Mouse (Mus musculus): ENCODE measurements around the gene Lysmd4.

Lysmd4 gene

DNA sequence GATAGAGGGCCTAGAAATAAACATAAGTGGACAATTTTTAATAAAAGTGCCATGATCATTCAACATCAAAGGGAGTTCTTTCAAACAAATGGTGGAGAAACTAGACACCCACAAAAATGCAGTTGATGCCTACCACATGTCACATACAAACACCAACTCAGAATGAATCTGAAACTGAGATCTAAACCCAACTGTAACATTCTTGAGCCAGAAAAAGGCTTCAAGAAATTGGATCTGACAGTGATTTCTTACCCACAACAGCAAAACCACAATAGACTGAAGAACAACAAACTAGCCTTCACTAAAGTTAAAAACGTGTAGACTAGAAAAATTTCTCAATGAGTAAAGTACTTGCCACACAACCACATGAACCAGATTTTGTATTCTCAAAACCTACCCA lies 98.0 kb downstream of the Lysmd4 start:
- DNase-seq (ENCODE audit: extremely low read depth, low read depth) = no peak

DNA sequence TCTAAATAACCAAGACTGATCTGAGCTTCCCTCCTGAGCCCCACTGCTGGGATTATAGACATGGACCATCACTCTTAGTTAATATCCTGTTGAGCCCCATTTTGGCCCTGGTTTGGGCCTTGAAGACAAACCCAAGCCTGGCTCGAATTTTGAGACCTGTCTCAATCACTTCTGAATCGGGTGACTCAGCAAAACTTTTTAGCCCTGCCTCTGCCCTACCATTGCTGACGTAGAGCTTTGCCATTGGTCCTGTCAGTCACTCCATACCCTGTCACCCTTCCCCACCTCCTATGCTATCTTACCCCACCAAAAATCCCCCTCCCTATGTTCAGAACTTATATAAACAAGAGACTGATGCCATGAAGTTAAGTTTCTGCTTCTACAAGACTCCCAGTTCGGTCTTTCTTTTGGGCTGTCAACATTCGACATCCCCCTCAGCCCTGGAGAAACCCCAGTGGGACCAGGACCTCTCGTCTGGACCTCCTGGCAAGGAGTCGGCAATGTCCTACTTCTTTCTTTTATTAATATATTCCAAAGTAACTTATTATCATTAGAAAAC lies 119.8 kb downstream of the Lysmd4 start:
- DNase-seq (ENCODE audit: extremely low read depth, low read depth) = no peak

DNA sequence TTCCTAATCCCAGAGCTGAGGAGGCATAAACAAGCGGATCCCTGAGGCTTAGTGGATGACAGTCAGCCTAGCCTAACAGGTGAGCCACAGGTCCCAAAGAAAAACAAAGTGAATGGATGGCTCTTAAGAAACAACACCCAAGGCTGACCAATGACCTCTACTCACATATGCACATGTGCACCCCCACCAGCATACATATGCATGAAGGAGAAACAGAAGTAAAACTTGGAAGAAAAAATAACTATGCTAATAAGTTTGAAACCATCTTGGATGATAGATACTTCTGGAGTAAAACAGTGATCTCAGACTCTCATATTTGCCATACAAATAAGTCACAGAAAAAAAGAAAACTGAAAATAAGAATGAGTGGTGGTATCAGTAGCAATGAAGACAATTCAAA lies 122.1 kb downstream of the Lysmd4 start:
- no peak for DNase-seq (ENCODE audit: extremely low read depth, low read depth)

DNA sequence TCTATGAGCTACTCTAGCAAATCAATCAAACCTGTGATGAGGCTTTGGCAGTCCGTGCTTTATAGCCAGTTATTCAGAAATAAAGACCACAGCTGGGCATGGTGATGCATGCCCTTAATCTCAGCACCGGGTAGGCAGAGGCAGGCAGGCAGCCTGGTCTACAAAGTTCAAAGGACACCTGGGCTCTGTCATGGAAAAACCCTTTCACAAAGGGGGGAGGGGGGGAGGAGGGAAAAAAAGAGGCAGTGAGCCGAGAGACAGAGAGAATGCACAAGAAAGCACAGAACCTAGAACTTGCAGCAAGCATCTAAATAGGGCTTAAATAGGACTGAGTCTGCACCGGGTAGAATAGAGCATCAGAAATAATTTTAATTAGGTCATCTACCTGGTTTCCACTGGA lies 130.6 kb downstream of the Lysmd4 start:
- DNase-seq (ENCODE audit: extremely low read depth, low read depth) = no peak

DNA sequence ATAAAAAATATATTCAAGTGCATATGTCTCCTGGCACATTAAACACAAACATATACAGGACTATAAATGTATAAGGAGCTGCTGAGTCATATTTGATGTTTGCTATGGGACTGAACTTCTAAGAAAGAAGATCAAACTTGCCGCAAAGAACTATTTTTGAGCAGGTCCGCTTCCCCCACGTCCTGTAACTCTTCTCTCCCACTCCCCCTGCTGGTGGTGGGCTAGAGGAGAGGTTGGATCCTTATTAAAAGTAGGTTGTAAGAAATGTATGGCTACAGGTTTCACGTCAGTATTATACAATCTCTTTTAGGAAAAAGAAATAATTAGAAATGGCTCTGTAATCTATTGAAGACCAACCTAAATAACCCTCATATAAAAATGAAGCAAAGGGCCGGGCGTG lies 131.3 kb downstream of the Lysmd4 start:
- no peak for DNase-seq (ENCODE audit: extremely low read depth, low read depth)

DNA sequence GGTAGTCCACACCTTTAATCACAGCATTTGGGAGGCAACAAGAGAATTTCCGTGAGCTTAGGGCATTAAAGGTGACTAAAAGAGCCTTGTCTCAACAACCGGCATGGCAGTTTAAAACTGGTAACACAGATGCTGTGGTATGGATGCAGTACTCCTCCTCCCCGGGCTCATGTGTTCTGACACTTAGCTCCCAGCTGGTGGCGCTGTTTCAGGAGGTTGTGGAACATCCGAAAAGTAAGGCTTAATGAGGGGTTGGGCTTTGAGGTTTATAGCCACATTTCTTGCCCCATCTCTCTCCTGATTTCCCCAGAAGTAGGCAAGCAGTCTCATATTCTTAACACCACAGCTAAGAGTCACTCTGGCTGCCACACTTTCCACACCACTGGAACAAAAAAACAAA lies 133.5 kb downstream of the Lysmd4 start:
- DNase-seq (ENCODE audit: extremely low read depth, low read depth) = no peak
